Mouse (Mus musculus): ENCODE measurements around the gene Cox4i2. TPM values are rescaled to one million over a fixed set of nuclear protein-coding genes. Genes with fewer than 3 reads are reported as not detected.

Gene Cox4i2
- polyA plus RNA-seq, 1 experiment from 2014 or later = 20.9 TPM

DNA sequence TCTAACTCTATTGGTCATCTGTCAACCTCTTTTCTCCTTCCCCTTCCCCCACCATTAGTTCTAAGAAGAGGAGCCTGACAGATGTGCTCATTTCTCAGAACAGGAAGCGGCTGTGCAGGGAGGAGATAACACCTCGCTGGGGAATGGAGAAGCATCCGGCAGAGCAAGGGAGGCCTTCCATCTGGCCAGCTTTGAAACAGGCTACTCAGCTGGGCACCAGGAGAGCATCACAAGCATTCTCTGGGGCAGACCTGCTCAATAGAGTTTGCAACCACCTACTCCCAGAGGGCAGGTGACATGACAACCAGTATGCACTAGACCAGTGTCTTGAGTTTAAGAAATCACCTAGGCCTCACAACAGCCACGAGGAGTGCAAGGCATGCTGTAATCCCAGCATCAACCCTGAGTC, 35.6 kb downstream of the Cox4i2 start:
- 25% methylated on average over 4 of the region's 4 CpGs for WGBS
- H3K27me3 ChIP-seq = no peaks in the 10 kb centered on the region
- H3K27ac ChIP-seq = peak overlapping the region; percentile 85
- peak overlapping the region; percentile 29; the same call in 1 of the 2 replicates for H3K4me2 ChIP-seq
- ATAC-seq (replicated peaks; ENCODE audit: low FRiP score) = peak; percentile 68
- H3K9ac ChIP-seq = no peak overlapping the region
- H3K36me3 ChIP-seq = 0 out of 2 replicates have a peak, but pooled peaks cover 4% of the 10 kb centered on the region
- H3K4me1 ChIP-seq = peaks cover 70% of the 10 kb centered on the region
- no peak overlapping the region for H3K4me3 ChIP-seq (replicated peaks)
- H3K9me3 ChIP-seq (replicated peaks) = no peaks in the 10 kb centered on the region

DNA sequence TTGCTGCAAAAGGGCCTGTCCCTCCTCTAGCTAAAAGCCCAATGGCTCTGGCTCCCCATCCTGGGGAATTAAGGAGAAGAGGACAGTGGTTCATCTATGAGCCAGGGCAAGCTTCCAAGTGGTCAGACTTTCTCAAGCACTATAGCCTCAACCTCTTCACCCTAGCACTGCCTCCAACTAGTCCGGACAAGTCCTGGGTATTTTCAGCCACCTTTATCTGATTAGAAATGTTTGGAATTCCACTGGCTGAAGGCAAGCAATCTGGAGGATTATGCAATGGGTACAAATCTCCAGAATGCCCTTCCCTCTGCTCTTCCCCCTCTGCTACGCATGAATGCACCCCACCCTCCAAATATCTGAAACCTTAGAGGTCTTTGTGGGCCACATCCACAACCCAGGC, 38.5 kb downstream of the Cox4i2 start:
- Histone ChIP-seq H3K36me3 (0 out of 2 replicates have a peak, but pooled peaks cover 4% of the 10 kb centered on the region), H3K27ac (peak overlapping the region; percentile 34; the same call in 1 of the 2 replicates), H3K4me1 (peaks cover 56% of the 10 kb centered on the region), H3K9ac (no peak overlapping the region), H3K9me3 (replicated peaks) (no peaks in the 10 kb centered on the region), H3K27me3 (no peaks in the 10 kb centered on the region), H3K4me2 (no peak overlapping the region), H3K4me3 (replicated peaks) (no peak overlapping the region)
- 0 out of 2 replicates have a peak, but pooled peaks have one; percentile 13 for ATAC-seq (replicated peaks; ENCODE audit: low FRiP score)
- WGBS = 58% methylated on average over 2 of the region's 2 CpGs

DNA sequence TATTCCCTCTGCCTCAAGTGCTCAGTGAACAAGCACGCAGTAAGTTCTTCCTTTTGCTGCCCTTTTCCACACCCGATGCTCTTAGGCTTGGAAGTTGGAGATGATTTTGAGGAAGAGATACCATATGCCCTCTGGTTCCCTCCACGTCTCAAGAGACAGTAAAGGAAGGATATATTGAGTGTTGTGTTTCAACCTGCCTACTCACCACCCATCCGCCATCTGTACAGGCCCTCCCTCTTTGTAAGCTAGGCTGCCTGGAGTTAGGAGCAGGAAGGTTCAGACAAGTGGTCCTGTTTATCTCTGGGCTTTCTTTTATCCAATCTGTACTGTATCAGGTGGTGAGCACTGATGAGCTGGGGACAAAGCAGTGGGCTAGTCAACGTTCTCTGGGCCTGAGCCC, 39.4 kb downstream of the Cox4i2 start:
- 78% methylated on average over 5 of the region's 5 CpGs for WGBS
- H3K27ac ChIP-seq = no peak overlapping the region
- H3K9ac ChIP-seq = no peak overlapping the region
- no peak overlapping the region for H3K4me2 ChIP-seq
- H3K4me3 ChIP-seq (replicated peaks) = no peak overlapping the region
- 0 out of 2 replicates have a peak, but pooled peaks cover 4% of the 10 kb centered on the region for H3K36me3 ChIP-seq
- H3K9me3 ChIP-seq (replicated peaks) = no peaks in the 10 kb centered on the region
- H3K27me3 ChIP-seq = no peaks in the 10 kb centered on the region
- H3K4me1 ChIP-seq = peaks cover 55% of the 10 kb centered on the region
- no peak for ATAC-seq (replicated peaks; ENCODE audit: low FRiP score)

DNA sequence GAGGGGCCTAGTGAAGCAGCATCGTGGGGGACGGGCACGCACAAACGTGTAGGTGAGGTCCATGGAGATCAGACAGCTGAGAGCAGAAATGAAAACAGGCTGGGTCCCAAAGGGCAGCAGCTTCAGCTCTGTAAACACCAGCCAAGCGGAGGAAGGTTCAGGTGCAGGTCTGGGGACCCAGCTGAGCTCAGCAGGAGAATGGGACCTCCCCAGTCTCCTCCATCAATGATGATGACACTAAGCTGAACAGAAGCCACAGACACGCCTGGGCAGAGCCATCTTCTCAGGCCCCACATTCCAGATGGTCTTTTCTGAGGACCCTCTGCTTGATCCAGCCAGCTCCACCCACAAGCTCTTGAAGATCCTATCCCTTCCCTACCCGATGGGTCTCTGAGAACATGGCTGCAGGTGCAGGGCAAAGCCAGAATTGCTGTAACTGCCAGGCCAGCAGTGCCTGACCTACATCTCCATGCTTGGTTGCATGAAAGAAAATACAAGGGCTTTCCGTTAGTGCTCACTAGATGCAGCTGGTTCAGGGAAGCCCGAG, 40.4 kb downstream of the Cox4i2 start:
- Histone ChIP-seq H3K27me3 (no peaks in the 10 kb centered on the region), H3K27ac (peak overlapping the region; percentile 72), H3K9ac (no peak overlapping the region; the same call in 1 of the 2 replicates), H3K4me1 (peaks cover 46% of the 10 kb centered on the region), H3K9me3 (replicated peaks) (no peaks in the 10 kb centered on the region), H3K4me3 (replicated peaks) (no peak overlapping the region), H3K4me2 (no peak overlapping the region), H3K36me3 (0 out of 2 replicates have a peak, but pooled peaks cover 4% of the 10 kb centered on the region)
- 0 out of 2 replicates have a peak, but pooled peaks have one; percentile 37 for ATAC-seq (replicated peaks; ENCODE audit: low FRiP score)
- 51% methylated on average over 9 of the region's 9 CpGs for WGBS

DNA sequence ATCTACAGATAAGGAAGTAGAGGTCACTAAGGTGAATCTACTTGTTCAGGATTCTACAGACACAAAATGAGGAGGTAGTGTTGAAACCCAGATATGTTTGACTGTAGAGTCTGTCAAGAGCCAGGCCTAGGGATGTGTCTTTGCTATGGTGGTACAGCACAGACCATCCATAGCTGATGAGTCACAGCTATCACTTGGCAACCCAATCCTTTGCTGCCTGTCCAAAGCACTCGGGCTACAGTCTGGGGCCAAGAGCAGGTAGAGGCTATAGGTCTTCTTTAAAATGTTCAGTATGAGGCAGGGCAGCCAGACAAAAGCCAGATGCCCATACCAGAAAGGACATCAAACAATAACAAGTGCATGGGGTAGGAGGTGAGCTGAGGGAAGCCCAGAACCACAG, 43.6 kb downstream of the Cox4i2 start:
- WGBS = 86% methylated on average over 1 of the region's 1 CpGs
- Histone ChIP-seq H3K4me3 (replicated peaks) (no peak overlapping the region), H3K27ac (no peak overlapping the region), H3K27me3 (no peaks in the 10 kb centered on the region), H3K36me3 (no peaks in the 10 kb centered on the region), H3K9ac (no peak overlapping the region), H3K4me2 (no peak overlapping the region), H3K9me3 (replicated peaks) (no peaks in the 10 kb centered on the region), H3K4me1 (peaks cover 31% of the 10 kb centered on the region)
- no peak for ATAC-seq (replicated peaks; ENCODE audit: low FRiP score)

DNA sequence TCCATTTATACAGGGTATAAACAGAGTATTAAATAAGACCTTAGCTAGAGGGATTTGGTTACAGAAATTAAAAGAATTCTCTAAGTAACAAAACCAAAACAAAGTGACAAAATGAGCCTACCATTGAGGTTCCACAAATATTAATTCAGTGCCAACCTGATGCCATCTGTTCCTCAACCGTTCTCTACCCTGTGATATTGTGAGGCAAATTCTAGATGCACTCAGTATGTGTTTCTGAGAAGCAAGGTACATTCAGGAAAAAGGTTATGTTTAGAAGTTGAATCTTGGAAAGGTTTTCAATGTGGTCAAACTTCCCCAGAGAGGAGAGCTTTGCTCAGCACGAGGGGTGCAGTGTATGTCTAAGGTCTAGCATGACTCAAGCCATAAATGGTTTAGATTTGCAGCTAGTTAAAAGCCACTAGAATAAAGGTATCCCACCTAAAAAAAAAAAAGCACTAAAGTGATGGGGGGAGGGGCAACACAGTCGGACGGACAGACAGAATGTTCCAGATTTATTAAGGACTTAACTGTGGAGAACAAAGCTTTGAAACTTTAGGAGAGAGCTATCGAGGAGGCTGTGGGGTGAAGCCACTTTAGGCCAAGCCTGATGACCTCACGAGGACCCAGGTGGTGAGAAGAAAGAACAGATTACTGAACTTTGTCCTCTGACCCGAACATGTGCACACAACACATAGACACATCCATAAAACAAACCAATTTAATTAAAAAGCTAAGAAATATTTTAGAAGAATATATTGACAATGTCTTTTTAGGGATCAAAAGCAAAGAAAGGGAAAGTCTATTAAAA, 46.2 kb downstream of the Cox4i2 start:
- Histone ChIP-seq H3K4me3 (replicated peaks) (no peak overlapping the region), H3K27ac (no peak overlapping the region), H3K4me2 (no peak overlapping the region), H3K36me3 (no peaks in the 10 kb centered on the region), H3K27me3 (no peaks in the 10 kb centered on the region), H3K9ac (no peak overlapping the region), H3K4me1 (peaks cover 28% of the 10 kb centered on the region), H3K9me3 (replicated peaks) (no peaks in the 10 kb centered on the region)
- no peak for ATAC-seq (replicated peaks; ENCODE audit: low FRiP score)
- WGBS = 44% methylated on average over 7 of the region's 7 CpGs

DNA sequence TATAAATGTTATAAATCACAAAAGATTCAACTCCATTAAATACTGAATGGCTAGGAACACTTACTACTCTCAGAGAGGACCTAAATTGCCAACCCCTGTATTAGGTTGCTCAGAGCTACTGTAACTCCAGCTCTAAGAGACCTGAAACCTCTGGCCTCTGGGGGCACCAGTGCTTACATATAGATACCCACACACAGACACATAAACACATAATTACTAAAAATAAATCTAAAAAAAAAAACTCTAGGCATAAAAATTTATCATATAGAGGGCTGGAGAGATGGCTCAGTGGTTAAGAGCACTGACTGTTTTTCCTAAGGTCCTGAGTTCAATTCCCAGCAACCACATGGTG, 46.8 kb downstream of the Cox4i2 start:
- Histone ChIP-seq H3K4me2 (no peak overlapping the region), H3K27ac (no peak overlapping the region), H3K4me3 (replicated peaks) (no peak overlapping the region), H3K9me3 (replicated peaks) (no peaks in the 10 kb centered on the region), H3K4me1 (peaks cover 31% of the 10 kb centered on the region), H3K36me3 (no peaks in the 10 kb centered on the region), H3K27me3 (no peaks in the 10 kb centered on the region), H3K9ac (no peak overlapping the region)
- ATAC-seq (replicated peaks; ENCODE audit: low FRiP score) = no peak

DNA sequence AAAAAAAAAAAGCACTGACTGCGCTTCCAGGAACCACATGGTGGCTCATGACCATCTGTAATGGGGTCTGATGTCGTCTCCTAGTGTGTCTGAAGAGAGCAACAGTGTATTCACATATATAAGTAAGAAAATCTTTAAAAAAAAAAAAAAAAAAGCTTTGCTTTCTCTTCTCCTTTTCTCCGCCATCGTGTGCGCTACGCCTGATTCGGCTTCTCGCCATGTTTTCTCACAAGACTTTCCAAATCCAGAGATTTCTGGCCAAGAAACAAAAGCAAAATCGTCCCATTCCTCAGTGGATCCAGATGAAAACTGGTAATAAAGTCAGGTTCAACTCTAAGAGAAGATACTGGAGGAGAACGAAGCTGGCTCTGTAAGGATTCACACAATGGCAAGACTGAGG, 48.3 kb downstream of the Cox4i2 start:
- Histone ChIP-seq H3K4me3 (replicated peaks) (no peak overlapping the region), H3K27ac (no peak overlapping the region), H3K36me3 (no peaks in the 10 kb centered on the region), H3K4me1 (peaks cover 43% of the 10 kb centered on the region), H3K4me2 (no peak overlapping the region), H3K27me3 (no peaks in the 10 kb centered on the region), H3K9me3 (replicated peaks) (no peaks in the 10 kb centered on the region), H3K9ac (no peak overlapping the region)
- WGBS = 87% methylated on average over 10 of the region's 10 CpGs
- ATAC-seq (replicated peaks; ENCODE audit: low FRiP score) = no peak

DNA sequence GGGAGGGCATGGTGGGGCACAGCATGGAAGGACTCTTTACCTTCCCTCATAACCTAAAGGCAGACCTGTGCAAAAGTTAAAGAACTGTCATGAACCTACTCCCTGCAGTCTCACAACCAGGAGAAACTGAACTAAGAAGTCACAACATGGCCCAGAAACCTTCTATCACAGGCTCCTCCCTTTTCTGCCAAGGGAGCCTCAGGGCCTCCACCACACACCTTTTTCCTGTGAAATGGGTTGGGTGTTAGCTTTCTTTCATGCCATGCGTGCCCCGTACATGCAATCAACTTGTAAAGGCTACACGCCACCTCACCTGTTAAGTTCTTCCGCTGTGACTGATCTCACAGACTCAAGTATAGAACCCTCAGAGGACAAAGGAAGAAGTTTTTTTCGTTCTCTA, 49.1 kb downstream of the Cox4i2 start:
- Histone ChIP-seq H3K4me1 (peaks cover 43% of the 10 kb centered on the region), H3K9me3 (replicated peaks) (no peaks in the 10 kb centered on the region), H3K27ac (peak overlapping the region; percentile 48; the same call in 1 of the 2 replicates), H3K27me3 (no peaks in the 10 kb centered on the region), H3K4me2 (no peak overlapping the region), H3K9ac (no peak overlapping the region), H3K36me3 (no peaks in the 10 kb centered on the region), H3K4me3 (replicated peaks) (no peak overlapping the region)
- no peak for ATAC-seq (replicated peaks; ENCODE audit: low FRiP score)
- WGBS = 85% methylated on average over 5 of the region's 5 CpGs

DNA sequence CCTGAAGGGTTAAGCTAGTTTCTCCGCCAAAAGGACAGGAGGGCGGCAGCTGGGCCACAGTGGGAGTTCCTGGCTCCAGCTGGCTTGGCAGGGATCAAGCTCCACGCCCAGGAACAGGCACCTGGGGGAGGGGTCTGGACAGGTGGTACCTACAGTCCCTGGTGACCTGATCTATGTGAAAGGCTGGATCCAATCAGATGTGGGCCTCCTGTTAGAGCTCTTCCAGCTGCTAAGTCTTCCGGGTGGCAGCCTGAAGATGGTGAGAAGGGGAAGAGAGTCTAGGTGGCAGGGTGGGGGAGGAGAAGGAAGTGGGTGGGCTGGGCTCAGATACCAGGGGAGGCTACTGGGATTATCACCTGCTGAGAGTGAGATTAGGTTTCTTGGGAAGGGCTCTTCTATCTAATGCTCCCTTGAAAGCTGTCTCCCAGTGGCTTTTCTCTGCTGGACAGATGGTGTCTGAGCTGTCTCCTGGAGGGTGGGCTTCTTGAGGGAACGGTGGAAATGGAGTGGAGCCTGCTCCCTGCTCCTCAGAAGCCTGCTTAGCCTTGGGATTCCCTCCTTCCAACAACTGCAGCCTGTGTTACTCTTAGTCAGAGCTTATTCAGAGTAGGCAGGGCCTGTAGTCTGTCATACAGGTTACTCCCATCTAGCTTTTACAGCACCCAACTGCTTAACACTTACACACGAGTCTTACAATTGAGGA, 50.6 kb downstream of the Cox4i2 start:
- WGBS = 9% methylated on average over 6 of the region's 6 CpGs
- H3K4me2 ChIP-seq = peak overlapping the region; percentile 8; the same call in 1 of the 2 replicates
- H3K27ac ChIP-seq = peak overlapping the region; percentile 90
- peaks cover 44% of the 10 kb centered on the region for H3K4me1 ChIP-seq
- peaks cover 6% of the 10 kb centered on the region; the same call in 1 of the 2 replicates for H3K36me3 ChIP-seq
- H3K9me3 ChIP-seq (replicated peaks) = no peaks in the 10 kb centered on the region
- no peak overlapping the region for H3K4me3 ChIP-seq (replicated peaks)
- no peak overlapping the region for H3K9ac ChIP-seq
- H3K27me3 ChIP-seq = no peaks in the 10 kb centered on the region
- ATAC-seq (replicated peaks; ENCODE audit: low FRiP score) = peak; percentile 85

DNA sequence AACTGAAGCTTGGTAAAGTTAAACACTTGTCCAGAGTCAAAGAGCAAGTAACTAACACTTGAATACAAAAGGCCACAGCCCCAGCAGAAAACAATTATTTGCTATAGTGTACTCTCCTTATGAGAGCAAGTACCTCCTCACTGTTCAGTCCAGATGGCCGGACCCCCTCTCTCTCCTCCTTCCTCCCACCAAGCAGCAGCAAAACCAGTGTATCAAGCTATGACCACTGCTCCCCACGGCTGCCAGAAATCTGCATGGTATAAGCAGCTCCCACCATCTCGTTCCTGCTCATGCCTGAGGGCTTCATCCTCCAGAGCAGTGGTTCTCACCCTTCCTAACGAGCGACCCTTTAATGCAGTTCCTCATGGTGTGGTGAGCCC, 51.1 kb downstream of the Cox4i2 start:
- Histone ChIP-seq H3K36me3 (peaks cover 6% of the 10 kb centered on the region; the same call in 1 of the 2 replicates), H3K4me1 (peaks cover 49% of the 10 kb centered on the region), H3K4me3 (replicated peaks) (no peak overlapping the region), H3K27me3 (no peaks in the 10 kb centered on the region), H3K9ac (no peak overlapping the region), H3K27ac (peak overlapping the region; percentile 90), H3K9me3 (replicated peaks) (no peaks in the 10 kb centered on the region), H3K4me2 (no peak overlapping the region)
- WGBS = 37% methylated on average over 5 of the region's 5 CpGs
- ATAC-seq (replicated peaks; ENCODE audit: low FRiP score) = no peak; the same call in 1 of the 2 replicates

DNA sequence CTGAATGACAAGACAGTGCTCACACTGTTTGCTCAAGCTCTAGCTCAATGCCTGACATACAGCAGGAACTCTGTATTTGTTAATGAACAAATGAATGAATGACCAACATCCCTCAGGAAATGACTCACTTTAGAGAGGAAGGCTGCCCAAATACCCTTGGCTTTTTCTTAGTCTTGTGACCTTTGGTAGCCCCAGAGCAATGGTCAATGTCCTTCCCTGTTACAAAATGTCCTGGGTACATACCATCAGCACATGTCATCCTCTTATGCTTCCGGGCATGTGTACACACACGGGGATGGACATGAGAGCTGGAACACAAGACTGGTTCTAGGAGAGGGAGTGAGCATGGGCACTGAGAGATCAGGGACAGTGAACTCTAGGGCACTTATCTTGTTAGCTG, 52.1 kb downstream of the Cox4i2 start:
- no peaks in the 10 kb centered on the region for H3K9me3 ChIP-seq (replicated peaks)

More for the DNA sequence above, 52.1 kb downstream of the Cox4i2 start:
- Histone ChIP-seq H3K9ac (no peak overlapping the region), H3K27ac (peak overlapping the region; percentile 90), H3K36me3 (peaks cover 6% of the 10 kb centered on the region; the same call in 1 of the 2 replicates), H3K4me2 (no peak overlapping the region), H3K27me3 (no peaks in the 10 kb centered on the region), H3K4me1 (peaks cover 55% of the 10 kb centered on the region), H3K4me3 (replicated peaks) (no peak overlapping the region)
- WGBS = 61% methylated on average over 2 of the region's 2 CpGs
- ATAC-seq (replicated peaks; ENCODE audit: low FRiP score) = no peak

All from kidney, embryonic 15.5 days (tissue).